8 mouse cellular contexts compared by ENCODE assay signal in the genomic region with DNA sequence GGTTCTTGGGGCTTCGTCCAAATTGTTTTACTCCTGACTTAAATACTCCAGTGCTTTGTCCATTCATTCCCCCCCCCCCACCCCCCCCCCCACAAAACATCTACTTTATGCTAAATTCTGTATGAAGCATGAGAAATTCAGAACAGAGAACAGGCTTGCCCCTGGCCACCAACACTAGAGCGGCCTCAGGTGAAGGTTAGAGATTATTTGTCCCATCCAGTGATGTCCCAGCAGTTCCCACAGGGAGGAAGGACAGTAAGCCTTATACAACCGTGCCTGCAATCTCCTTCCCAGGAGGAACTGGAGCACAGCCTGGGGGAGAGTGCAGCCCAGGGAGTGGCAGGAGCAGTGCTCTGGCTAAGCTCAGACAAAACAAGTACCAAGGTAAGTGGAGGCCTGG. TPM values are rescaled to one million over a fixed set of nuclear protein-coding genes. Genes with fewer than 3 reads are reported as not detected.
DNase-seq lines count a peak whose midpoint lies in the region; ATAC-seq and TF ChIP-seq lines count a peak whose summit lies in the region.

Gene Naa80 (plus strand): TSS at position 301 of the 400 bp plus-strand sequence.

- intact Hi-C loops in heart, postnatal 36 days (cut with DNase I), result no loop called here

- TF ChIP-seq EP300 in liver, embryonic 14.5 days (IDR thresholded peaks at IDR 0.05; ENCODE audit: low read depth), result no peak

- TF ChIP-seq CTCF in E14TG2a.4 (conservative IDR thresholded peaks at IDR 0.05; ENCODE audit: low read length), result no peak
- no peak for TF ChIP-seq CTCF in liver, embryonic 14.5 days (IDR thresholded peaks at IDR 0.05; ENCODE audit: low read depth)

- peaks cover 85% of the 10 kb centered on the region for H3K4me1 ChIP-seq in E14TG2a.4 (replicated peaks; ENCODE audit: low read depth, low read length)
- peaks cover 26 to 39% of the 10 kb centered on the region in 2 experiments for H3K4me1 ChIP-seq in liver, embryonic 14.5 days (replicated peaks; ENCODE audit: control insufficient read depth in 2 of 2, insufficient read depth in 2 of 2, low read length in 1 of 2)

- H3K27me3 ChIP-seq in E14TG2a.4 (ENCODE audit: insufficient read depth, low read length), result no peaks in the 10 kb centered on the region
- no peaks in the 10 kb centered on the region for H3K27me3 ChIP-seq in liver, embryonic 14.5 days (ENCODE audit: control insufficient read depth, insufficient read depth, low read length)

- no peak within 1 kb of the TSS for H3K9ac ChIP-seq in liver, embryonic 14.5 days (replicated peaks)

- no peak for ATAC-seq in erythroid progenitor cell, adult 5-6 weeks (replicated peaks; ENCODE audit: low FRiP score, poor library complexity, severe bottlenecking)
- no peak for ATAC-seq in liver, embryonic 14.5 days (ENCODE audit: insufficient read depth)

- H3K4me2 ChIP-seq in liver, embryonic 14.5 days (ENCODE audit: low read depth), result peak within 1 kb of the TSS; percentile 77; the same call in 1 of the 2 replicates

- H3K36me3 ChIP-seq in E14TG2a.4 (ENCODE audit: insufficient read depth, low read length), result peaks cover 26% of the 10 kb centered on the region
- no peaks in the 10 kb centered on the region; the same call in 1 of the 2 replicates for H3K36me3 ChIP-seq in liver, embryonic 14.5 days (replicated peaks; ENCODE audit: control insufficient read depth, insufficient read depth, low read depth)

- peak within 1 kb of the TSS; percentile 77; the same call in 1 of the 2 replicates for H3K4me3 ChIP-seq in E14TG2a.4 (replicated peaks; ENCODE audit: low read length)
- H3K4me3 ChIP-seq in liver, embryonic 14.5 days (ENCODE audit: insufficient read depth in 1 of 2, low read depth in 2 of 2, low read length in 2 of 2), result no peak within 1 kb of the TSS

- DNase-seq in frontal cortex, adult 2 months (ENCODE audit: extremely low spot score in 1 of 2, low spot score in 1 of 2), result no peak
- DNase-seq in frontal cortex, postnatal 14 days (ENCODE audit: low spot score in 2 of 2), result no peak
- DNase-seq in heart, postnatal 36 days, result no peak
- DNase-seq in liver, embryonic 14.5 days (ENCODE audit: low read depth in 3 of 3, low spot score in 3 of 3), result no peak
- no peak for DNase-seq in MN1 (ENCODE audit: low spot score)
- no peak for DNase-seq in spleen, postnatal 36 days (ENCODE audit: low spot score in 2 of 2)

- H3K27ac ChIP-seq in liver, embryonic 14.5 days, result peak within 1 kb of the TSS; percentile 96

- WGBS in liver, embryonic 14.5 days (ENCODE audit: insufficient replicate concordance), result 75% methylated on average over 3 of the region's 3 CpGs

- H3K9me3 ChIP-seq in E14TG2a.4 (ENCODE audit: low read length), result no peaks in the 10 kb centered on the region
- no peaks in the 10 kb centered on the region for H3K9me3 ChIP-seq in liver, embryonic 14.5 days (ENCODE audit: control insufficient read depth, low read length)

RNA-seq across cellular contexts. Expression of gene Naa80, which starts in this region (rescaled TPM):
- 15.9 and 18.3 TPM in 2 replicates for polyA plus RNA-seq in frontal cortex, adult 2 months (2012; rRNA removed)
- 15.5 and 24.5 TPM in 2 replicates for total RNA-seq in erythroid progenitor cell, adult 5-6 weeks (2015; ENCODE audit: low replicate concordance)
- 12.3 and 17.7 TPM in 2 replicates for total RNA-seq in erythroid progenitor cell, adult 5-6 weeks (2017; ENCODE audit: low replicate concordance)
- total RNA-seq in heart, postnatal 36 days (2021), result 10 to 100 TPM; 16.6 to 19.1 TPM
- polyA plus RNA-seq in liver, embryonic 14.5 days (2012; rRNA removed), result 11.4 and 16.9 TPM in 2 replicates
- 8.9 and 11.8 TPM in 2 replicates for polyA plus RNA-seq in liver, embryonic 14.5 days (2014; fragmentation: Nextera tagmentation; extraction: Ambion mirVana)
